Mouse (Mus musculus): ENCODE data around the gene Kifc5b. TPM values are rescaled to one million over a fixed set of nuclear protein-coding genes. Genes with fewer than 3 reads are reported as not detected.

The Kifc5b gene
- total RNA-seq, 4 experiments from 2014 or later, result 2.5 to 7.4 (median 4.2) TPM

- DNase-seq (ENCODE audit: low spot score in 2 of 2), result peak; percentile 57 to 68
These were observed 29.7 kb downstream of the Kifc5b start for GRCm38 (mm10) chr17:26946567-26946966.

- DNase-seq (ENCODE audit: low spot score in 2 of 2), result peak in 1 of 2 experiments; percentile 38
These were observed 30.6 kb downstream of the Kifc5b start for GRCm38 (mm10) chr17:26947231-26948100.

DNA sequence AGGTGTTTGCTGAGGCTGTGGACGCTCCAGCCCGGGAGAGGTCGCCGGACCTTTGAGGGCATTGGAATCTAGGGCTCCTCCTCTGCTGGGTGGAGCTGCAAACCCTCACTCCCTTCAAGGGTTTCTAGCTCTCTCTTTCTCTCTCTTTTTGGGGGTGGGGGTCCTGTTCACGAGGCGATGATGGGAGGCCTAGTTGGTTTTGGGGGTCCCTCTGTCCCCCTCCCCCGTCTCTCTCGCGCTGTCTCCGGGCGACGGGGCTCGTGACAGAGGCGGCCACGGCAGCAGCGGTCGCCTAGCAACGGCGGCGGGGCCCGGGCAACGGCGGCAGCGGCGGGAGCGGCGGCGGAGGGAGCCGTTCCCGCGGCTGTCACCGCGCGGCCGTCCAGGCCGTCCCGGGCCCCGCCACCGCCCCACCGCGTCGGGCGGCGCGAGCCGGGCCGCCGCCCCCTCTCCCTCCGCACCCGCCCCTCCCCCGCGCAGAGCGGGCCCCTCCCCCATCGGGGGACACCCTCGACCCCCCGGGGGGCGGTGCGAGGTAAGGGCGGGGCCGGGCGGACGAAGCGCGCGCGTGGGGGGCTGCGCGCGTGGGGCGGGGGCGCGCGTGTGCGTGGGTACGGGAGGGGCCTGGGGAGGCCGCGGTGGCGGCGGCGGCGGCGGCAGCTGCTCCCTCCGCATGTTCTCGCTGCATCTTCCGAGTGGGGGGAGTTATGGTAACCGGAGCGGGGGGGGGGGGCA is 31.6 kb downstream of the Kifc5b start:
- peak in 1 of 2 experiments; percentile 25 for DNase-seq (ENCODE audit: low spot score in 2 of 2)

DNA sequence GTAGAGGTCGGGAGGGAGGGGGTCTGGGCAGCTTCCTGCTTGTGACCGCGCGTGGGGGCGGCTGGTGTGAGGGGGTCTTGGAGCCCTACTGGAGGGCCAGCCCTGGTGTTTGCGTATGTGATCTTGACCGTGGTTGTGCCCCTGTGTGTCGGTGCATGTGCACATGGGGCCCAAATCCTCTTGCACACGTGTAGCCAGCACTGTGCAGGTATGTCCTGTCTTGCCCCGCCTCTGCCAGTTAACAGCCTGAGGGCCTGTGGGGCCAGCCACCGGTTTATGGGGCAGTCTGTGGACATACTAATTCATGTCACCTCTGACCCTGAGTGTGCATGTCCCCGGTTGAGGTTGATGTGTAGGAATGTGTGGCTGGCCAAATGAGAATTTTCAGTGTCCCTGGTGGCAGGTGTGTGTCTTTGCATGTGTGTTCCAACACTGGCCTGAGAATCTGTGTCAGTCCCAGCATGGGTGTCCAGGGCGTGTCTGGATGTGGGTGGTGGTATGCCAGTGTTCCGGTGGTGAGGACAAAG is 32.2 kb downstream of the Kifc5b start:
- DNase-seq (ENCODE audit: low spot score in 2 of 2), result peak in 1 of 2 experiments; percentile 50

DNA sequence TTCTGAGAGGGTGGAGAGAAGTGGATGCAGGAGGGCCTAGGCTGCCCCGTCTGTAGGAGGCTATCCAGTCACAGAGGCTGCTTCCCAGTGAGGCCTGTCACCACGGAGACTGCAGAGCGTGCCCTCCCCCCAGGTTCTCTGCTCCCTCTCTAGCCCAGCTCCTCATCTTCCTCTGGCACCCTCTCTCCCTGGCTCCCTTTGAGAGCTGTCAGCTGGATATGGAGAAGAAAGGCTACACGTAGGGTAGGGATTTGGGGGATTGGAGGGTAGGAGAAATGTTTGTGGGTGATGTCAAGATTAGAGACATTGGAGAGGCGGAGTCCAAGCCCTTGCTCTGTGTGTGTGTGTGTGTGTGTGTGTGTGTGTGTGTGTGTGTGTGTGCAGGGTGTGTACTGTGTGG is 33.0 kb downstream of the Kifc5b start:
- DNase-seq (ENCODE audit: low spot score in 2 of 2), result no peak

GRCm38 (mm10) chr17:26950560-26951288 is 33.8 kb downstream of the Kifc5b start:
- DNase-seq (ENCODE audit: low spot score in 2 of 2), result no peak

DNA sequence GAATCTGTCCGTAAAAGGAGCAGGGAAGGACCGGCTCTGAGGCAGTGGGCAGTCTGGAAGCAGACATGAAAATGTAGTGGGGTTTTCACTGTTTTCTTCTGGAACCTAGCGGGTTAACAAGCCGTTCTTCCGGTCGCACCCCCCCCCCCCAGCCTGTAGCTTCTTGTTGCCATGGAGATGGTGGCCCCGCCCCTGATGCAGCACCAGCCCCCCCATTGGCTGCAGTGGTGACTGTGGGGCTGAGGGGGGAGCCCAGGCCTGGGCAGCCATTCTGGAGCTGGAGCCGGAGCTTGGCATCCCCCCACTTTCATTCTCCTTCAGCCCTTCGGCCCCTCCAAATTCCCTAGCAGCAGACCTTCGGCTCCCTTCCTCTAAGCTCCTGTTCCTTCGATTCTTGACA is 34.5 kb downstream of the Kifc5b start:
- DNase-seq (ENCODE audit: low spot score in 2 of 2), result peak; percentile 75 to 82

- no peak for DNase-seq (ENCODE audit: low spot score in 2 of 2)
These were observed 35.3 kb downstream of the Kifc5b start for GRCm38 (mm10) chr17:26951952-26952877.

GRCm38 (mm10) chr17:26953201-26953600 is 36.3 kb downstream of the Kifc5b start:
- no peak for DNase-seq (ENCODE audit: low spot score in 2 of 2)

- no peak for DNase-seq (ENCODE audit: low spot score in 2 of 2)
These were observed 36.8 kb downstream of the Kifc5b start for GRCm38 (mm10) chr17:26953726-26954125.

DNA sequence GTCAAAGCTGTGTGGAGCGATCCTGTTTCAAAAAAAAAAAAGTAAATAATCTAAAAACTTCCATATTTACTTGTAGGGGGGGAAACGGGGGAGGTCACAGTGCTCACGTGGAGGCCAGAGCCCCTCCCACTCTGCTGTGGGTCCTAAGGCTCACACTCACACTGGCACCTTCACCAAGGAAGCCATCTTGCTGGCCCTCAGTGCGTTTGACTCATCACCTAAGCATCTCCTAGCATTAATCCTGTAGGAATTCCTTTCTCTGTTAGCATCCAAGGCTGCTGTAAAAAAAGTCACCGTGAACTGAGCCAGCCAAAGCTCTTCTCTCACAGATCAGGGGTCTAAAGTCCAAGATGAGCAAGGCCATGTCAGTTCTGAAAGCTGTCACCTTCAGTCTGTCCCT is 39.4 kb downstream of the Kifc5b start:
- no peak for DNase-seq (ENCODE audit: low spot score in 2 of 2)

DNA sequence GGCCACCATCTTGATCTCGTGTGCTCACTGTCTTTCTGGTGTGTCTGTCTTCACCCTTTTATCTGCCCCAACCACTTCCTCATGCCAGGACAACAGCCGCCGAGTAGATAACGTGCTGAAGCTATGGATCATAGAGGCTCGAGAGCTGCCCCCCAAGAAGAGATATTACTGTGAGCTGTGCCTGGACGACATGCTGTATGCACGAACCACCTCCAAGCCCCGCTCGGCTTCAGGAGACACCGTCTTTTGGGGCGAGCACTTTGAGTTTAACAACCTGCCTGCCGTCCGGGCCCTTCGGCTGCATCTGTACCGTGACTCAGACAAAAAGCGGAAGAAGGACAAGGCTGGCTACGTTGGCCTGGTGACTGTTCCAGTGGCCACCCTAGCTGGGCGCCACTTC is 40.0 kb downstream of the Kifc5b start:
- no peak for DNase-seq (ENCODE audit: low spot score in 2 of 2)

DNA sequence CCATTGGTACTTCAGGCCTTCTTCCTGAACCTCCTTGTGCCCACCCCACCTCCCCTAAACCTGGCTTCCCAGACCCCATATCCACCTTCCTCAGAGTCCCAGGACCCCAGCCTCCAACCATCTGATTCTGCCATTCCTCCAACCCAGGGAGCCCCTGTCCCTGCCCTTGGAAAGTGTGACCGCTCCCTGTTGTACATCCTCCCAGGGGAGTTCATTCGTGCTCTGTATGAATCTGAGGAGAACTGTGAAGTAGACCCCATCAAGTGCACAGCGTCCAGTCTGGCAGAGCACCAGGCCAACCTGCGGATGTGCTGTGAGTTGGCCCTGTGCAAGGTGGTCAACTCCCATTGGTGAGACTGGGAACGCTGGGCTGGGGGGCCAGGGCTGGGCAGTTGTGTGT is 41.0 kb downstream of the Kifc5b start:
- no peak for DNase-seq (ENCODE audit: low spot score in 2 of 2)

DNA sequence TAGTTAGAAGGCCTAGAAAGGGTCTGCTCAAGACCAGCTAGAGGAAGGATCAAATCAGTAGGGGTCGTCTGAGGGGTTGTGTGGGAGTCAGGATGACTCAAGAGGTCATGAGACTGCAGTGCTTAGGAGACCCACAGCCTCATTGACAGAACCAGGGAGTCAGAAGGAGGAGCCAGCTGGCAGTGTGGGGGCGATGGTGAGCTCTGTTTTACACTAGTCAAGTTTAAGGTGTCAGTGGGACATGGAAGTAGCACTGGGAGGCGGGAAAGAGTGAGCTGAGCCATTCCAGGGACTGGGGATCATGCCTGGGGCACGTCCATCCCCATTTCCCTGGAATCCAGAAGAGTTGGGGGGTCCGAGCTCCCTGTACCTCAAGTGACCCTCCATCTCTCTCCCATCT is 42.0 kb downstream of the Kifc5b start:
- DNase-seq (ENCODE audit: low spot score in 2 of 2), result no peak

DNA sequence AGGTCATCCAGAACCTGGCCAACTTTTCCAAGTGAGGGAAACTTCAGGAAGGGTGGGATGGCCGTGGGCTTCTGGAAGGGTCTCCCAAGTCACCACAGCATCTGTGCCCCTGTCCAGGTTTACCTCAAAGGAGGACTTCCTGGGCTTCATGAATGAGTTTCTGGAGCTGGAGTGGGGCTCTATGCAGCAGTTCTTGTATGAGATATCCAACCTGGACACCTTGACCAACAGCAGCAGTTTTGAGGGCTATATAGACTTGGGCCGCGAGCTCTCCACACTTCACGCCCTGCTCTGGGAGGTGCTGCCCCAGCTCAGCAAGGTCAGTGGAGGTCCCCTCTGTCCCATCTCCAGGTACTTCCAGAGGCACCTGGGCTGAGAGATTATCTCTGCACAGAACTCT is 42.9 kb downstream of the Kifc5b start:
- no peak for DNase-seq (ENCODE audit: low spot score in 2 of 2)

DNA sequence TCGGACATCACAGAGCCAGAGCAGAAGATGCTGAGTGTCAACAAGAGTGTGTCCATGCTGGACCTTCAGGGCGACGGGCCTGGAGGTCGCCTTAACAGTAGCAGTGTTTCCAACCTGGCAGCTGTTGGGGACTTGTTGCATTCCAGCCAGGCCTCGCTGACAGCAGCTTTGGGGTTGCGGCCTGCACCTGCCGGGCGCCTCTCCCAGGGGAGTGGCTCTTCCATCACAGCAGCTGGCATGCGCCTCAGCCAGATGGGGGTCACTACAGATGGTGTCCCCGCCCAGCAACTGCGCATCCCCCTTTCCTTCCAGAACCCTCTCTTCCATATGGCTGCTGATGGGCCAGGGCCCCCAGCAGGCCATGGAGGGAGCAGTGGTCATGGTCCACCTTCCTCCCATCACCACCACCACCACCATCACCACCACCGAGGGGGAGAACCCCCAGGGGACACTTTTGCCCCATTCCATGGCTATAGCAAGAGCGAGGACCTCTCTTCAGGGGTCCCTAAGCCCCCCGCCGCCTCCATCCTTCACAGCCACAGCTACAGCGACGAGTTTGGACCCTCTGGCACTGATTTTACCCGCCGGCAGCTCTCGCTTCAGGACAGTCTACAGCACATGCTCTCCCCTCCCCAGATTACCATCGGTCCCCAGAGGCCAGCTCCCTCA is 44.8 kb downstream of the Kifc5b start:
- no peak for DNase-seq (ENCODE audit: low spot score in 2 of 2)

GRCm38 (mm10) chr17:26966993-26967392 is 50.1 kb downstream of the Kifc5b start:
- DNase-seq (ENCODE audit: low spot score in 2 of 2), result no peak

- no peak for DNase-seq (ENCODE audit: low spot score in 2 of 2)
These were observed 50.6 kb downstream of the Kifc5b start for GRCm38 (mm10) chr17:26967477-26967876.

- DNase-seq (ENCODE audit: low spot score in 2 of 2), result no peak
These were observed 51.3 kb downstream of the Kifc5b start for GRCm38 (mm10) chr17:26968200-26968611.

GRCm38 (mm10) chr17:26969257-26969656 is 52.4 kb downstream of the Kifc5b start:
- DNase-seq (ENCODE audit: low spot score in 2 of 2), result no peak

Measured in layer of hippocampus, adult 8-10 months (tissue).